Mouse (Mus musculus): ENCODE measurements around the gene Casp7.

Casp7 gene

GRCm38 (mm10) chr19:56470286-56471020, 73.5 kb downstream of the Casp7 start:
- no peak for DNase-seq (ENCODE audit: low spot score in 2 of 2)

GRCm38 (mm10) chr19:56471934-56472333, 75.0 kb downstream of the Casp7 start:
- no peak for DNase-seq (ENCODE audit: low spot score in 2 of 2)

GRCm38 (mm10) chr19:56474869-56475550, 78.1 kb downstream of the Casp7 start:
- DNase-seq (ENCODE audit: low spot score in 2 of 2) = no peak

GRCm38 (mm10) chr19:56476546-56476945, 79.6 kb downstream of the Casp7 start:
- no peak for DNase-seq (ENCODE audit: low spot score in 2 of 2)

GRCm38 (mm10) chr19:56477253-56477652, 80.3 kb downstream of the Casp7 start:
- DNase-seq (ENCODE audit: low spot score in 2 of 2) = no peak

- DNase-seq (ENCODE audit: low spot score in 2 of 2) = no peak
Observed at GRCm38 (mm10) chr19:56477832-56478231, 80.9 kb downstream of the Casp7 start.

- no peak for DNase-seq (ENCODE audit: low spot score in 2 of 2)
Observed at GRCm38 (mm10) chr19:56484630-56485375, 87.9 kb downstream of the Casp7 start.

GRCm38 (mm10) chr19:56485376-56486271, 88.7 kb downstream of the Casp7 start:
- no peak for DNase-seq (ENCODE audit: low spot score in 2 of 2)

GRCm38 (mm10) chr19:56486926-56487325, 90.0 kb downstream of the Casp7 start:
- no peak for DNase-seq (ENCODE audit: low spot score in 2 of 2)

- DNase-seq (ENCODE audit: low spot score in 2 of 2) = no peak
Observed at GRCm38 (mm10) chr19:56487339-56487738, 90.4 kb downstream of the Casp7 start.

GRCm38 (mm10) chr19:56489601-56490000, 92.7 kb downstream of the Casp7 start:
- DNase-seq (ENCODE audit: low spot score in 2 of 2) = no peak

All from frontal cortex, postnatal 14 days (tissue).